Mouse (Mus musculus) olfactory bulb, adult 2 months (tissue): ENCODE results near the gene Rasip1.
"Not testable (repeated sequence)": the region's sequence is repeated elsewhere in the genome, so short reads cannot be mapped to it uniquely, and the experiment has no call there.

Source experiments
- CTCF ChIP-seq: fragments of 200-500 bp; IDR thresholded peaks from 2 replicates; pipeline ENCODE4 v1.5.1; 2012; ENCODE audit warnings: low read depth, mild to moderate bottlenecking, low read length, moderate library complexity; ENCODE audit not compliant: insufficient read depth
- POLR2A ChIP-seq: fragments of 200-500 bp; IDR thresholded peaks from 2 replicates; pipeline ENCODE4 v1.6.1; 2012; ENCODE audit warnings: mild to moderate bottlenecking, low read depth, low read length, moderate library complexity; ENCODE audit not compliant: insufficient read depth

GRCm38 (mm10) chr7:45661702-45662101 lies 34.4 kb downstream of the Rasip1 start:
- not testable (repeated sequence) for TF ChIP-seq CTCF, POLR2A
